Mouse (Mus musculus) liver, embryonic 14.5 days (tissue): ENCODE results near the gene Gtf2ird1.

Source experiments
- CTCF ChIP-seq: IDR thresholded peaks from 2 replicates; pipeline ENCODE4 v1.5.1; 2016; ENCODE audit warnings: antibody characterized with exemption, low read depth, control low read depth
- EP300 ChIP-seq: IDR thresholded peaks from 2 replicates; pipeline ENCODE4 v1.6.1; 2016; ENCODE audit warnings: antibody characterized with exemption, low read depth

DNA sequence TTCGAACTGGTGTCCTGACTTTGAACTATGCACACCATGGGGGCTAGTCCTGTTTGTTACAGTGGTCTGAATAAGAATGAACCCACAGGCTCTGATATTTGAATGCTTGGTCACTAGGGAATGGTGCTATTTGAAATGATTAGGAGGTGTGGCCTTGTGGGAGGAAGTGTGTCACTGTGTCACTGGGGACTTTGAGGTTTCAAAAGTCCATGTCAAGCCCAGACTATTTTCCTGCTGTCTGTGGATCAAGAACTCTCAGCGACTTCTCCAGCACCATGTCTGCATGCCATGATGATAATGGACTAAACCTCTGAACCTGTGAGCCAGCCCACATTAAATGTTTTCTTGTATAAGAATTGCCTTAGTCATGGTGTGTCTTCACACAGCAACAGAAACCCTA, 44.2 kb downstream of the Gtf2ird1 start:
- TF ChIP-seq CTCF: no peak
- TF ChIP-seq EP300: no peak
